15 mouse cellular contexts compared by ENCODE assay signal in genomic region chr7:101293611-101294010, GRCm38 (mm10).
"Had no signal": no experiment of that assay in that cellular context is flagged by ENCODE, and none has a peak within 500 bp of the region (broad histone marks: within the 10 kb centered on the region; RNA-seq: fewer than 3 reads in every experiment).

No protein-coding gene starts in this region.

- H3K27ac ChIP-seq: layer of hippocampus, adult 2 months; liver, embryonic 15.5 days; lung, embryonic 15.5 days; midbrain, embryonic 10.5 days; neural tube, embryonic 15.5 days had no signal

- H3K9me3 ChIP-seq: liver, embryonic 15.5 days; lung, embryonic 15.5 days; midbrain, embryonic 10.5 days; neural tube, embryonic 15.5 days had no signal

- H3K4me3 ChIP-seq: layer of hippocampus, adult 2 months; liver, embryonic 15.5 days; lung, embryonic 15.5 days; midbrain, embryonic 10.5 days; myocyte; neural tube, embryonic 15.5 days had no signal

- H3K9ac ChIP-seq: liver, embryonic 15.5 days; lung, embryonic 15.5 days; neural tube, embryonic 15.5 days had no signal

- H3K4me2 ChIP-seq: liver, embryonic 11.5 days; liver, embryonic 15.5 days; lung, embryonic 15.5 days; neural tube, embryonic 15.5 days had no signal

- ATAC-seq: intestine, postnatal 0 days had no signal

- DNase-seq: kidney, adult 8-10 months; kidney, postnatal 36 days; left cerebral cortex, postnatal 4 days; midbrain, embryonic 14.5 days; right cerebral cortex, adult 18-20 months; right cerebral cortex, postnatal 25 days; thymus, postnatal 36 days had no signal
